Mouse (Mus musculus) embryo, embryonic 10.5 days (tissue): ENCODE results near the gene Fam111a.

Experiments
- DNase-seq: peaks from one replicate; pipeline ENCODE4 v3.0.0-alpha.2; 2015; ENCODE audit warnings: low spot score

Fam111a gene

DNA sequence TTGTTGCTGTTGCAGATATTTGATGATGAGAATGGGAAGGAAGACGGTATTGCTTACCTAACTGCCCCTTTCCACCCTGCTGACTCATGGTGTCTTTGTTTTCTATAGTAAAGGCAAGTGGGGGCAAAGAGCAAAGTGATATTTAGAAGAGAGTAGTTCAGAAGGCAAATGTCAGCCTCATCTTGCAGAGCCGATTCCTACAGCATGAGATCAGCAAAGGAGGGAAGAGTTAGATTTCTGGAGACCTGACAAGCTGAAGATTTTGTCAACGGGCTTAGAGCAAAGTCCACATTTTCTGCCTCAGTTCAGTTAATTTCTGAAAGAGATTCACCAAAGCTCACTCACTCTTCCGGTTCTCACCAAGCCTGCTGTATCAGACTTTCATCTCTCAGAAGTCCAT, 87.6 kb downstream of the Fam111a start, which contains the start of gene Glyat:
Glyat (plus strand) TSS at position 133 of the 400 bp plus-strand sequence.
- DNase-seq, result no peak

DNA sequence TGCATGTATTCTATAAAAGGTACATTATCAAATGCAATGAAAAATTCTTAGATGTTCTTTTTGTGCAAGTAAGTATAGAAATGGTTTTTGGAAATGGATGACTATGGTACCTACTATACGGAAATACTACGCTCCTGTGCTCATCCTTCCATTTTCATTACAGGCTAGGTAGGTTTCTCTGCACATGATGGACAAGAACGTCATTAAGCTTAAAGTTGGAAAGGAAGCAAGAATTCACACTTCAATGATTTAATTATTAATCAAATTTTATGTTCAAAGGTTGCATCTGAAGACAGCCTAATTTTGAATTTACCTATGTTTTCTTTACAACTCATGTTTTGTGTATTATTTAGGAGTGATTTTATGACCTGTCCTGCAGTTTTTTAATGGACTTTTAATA, 88.7 kb downstream of the Fam111a start:
- no peak for DNase-seq

DNA sequence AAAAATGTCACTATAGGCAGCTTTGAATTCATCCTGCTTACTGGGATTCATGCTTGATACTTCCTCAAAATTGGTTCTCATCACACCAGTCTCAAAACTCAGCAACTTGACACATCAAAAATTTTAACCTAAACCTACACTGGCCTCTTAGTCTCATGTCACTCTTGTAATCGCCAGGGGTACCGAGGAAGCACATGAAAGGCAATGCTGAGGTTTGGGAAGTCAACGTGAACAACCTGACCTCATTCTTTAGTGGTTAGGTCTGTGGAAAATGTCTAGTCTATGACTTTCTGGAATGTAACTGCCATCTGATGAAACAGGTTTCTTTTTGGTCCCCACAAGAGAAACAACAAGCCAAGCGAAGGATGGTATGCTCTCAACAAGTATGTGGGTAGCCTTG, 89.4 kb downstream of the Fam111a start:
- DNase-seq, result no peak

DNA sequence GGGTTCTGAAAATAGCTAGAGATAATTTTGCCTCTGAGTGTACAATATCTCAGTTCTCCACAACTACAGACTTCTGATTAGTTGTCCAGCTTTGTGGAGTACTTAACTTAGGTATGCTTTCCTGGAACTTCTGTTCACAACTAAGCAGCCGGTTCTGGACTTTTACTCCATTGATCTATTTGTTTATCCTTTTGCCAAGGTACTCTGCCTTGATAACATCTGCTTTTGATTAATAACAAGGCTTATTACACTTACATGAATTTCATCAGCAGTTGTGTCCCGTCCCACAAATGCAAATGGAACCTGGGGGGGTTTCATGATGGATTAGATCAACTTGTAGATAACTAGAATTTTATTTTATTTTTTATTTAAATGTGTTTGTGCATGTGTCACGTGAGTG, 91.3 kb downstream of the Fam111a start:
- DNase-seq, result no peak

DNA sequence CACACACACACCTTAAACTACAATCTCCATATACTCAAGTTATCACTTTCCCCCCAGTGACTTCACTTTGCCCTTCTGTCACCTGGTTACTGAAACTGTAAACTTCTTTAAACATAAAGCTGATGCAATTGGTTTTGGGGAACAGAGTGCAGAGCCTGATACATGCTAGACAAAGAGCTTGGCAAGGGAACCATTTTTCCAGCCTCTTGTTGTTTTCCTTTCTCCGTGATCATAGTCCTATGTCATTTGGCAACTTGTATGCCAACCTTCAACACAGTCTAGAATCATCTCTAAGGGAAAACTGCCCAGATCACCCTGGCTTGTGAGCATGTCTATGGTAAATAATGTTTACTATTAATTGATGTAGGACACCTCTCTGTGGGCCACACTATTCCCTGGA, 92.5 kb downstream of the Fam111a start:
- no peak for DNase-seq
